Mouse (Mus musculus) bone marrow macrophage, adult 2 months (primary cell): ENCODE measurements around the gene Ptprm.

Experiments
- CTCF ChIP-seq: IDR thresholded peaks from 2 replicates; pipeline ENCODE4 v1.5.1; 2012; ENCODE audit warnings: low read depth, mild to moderate bottlenecking, low read length, moderate library complexity
- POLR2A ChIP-seq: IDR thresholded peaks from 2 replicates; pipeline ENCODE4 v1.6.1; 2012; ENCODE audit warnings: mild to moderate bottlenecking, low read depth, low read length, borderline replicate concordance

- no peak for TF ChIP-seq CTCF
- no peak for TF ChIP-seq POLR2A
These were observed 2.9 kb upstream of the Ptprm start for GRCm38 (mm10) chr17:67357191-67357590.
